Mouse (Mus musculus) embryonic facial prominence, embryonic 11.5 days (tissue): ENCODE measurements at regions not wholly inside any gene's neighbourhood (a gene's known extent, or its start where the extent isn't known, plus 50 kb on each side); places are given as distances from the start of the nearest gene placed in this dataset.

ENCODE experiments used
- ATAC-seq: fragments of 200-750 bp; cut with Nextera tagmentation; replicated peaks from 2 replicates; pipeline ENCODE4 v1.8.0; 2017; ENCODE audit warnings: low read depth; ENCODE audit not compliant: insufficient number of reproducible peaks, low FRiP score, low TSS enrichment
- DNase-seq: peaks from one replicate; pipeline ENCODE4 v3.0.0-alpha.2; 2015; ENCODE audit warnings: low spot score
- H3K27ac ChIP-seq: fragments of 300-500 bp; sonication (generic); replicated peaks from 2 replicates; pipeline ENCODE4 v1.5.1; 2014; ENCODE audit warnings: mild to moderate bottlenecking, low read depth, low read length, control low read depth
- H3K27me3 ChIP-seq: fragments of 300-500 bp; sonication (generic); 2 replicates; pipeline ENCODE4 v1.6.1; 2014; ENCODE audit warnings: mild to moderate bottlenecking, low read length, moderate library complexity, mixed read lengths; ENCODE audit not compliant: control insufficient read depth, insufficient read depth
- H3K36me3 ChIP-seq: fragments of 300-500 bp; sonication (generic); replicated peaks from 2 replicates; pipeline ENCODE4 v1.6.1; 2014; ENCODE audit warnings: low read depth, mild to moderate bottlenecking, low read length, moderate library complexity, mixed read lengths; ENCODE audit not compliant: control insufficient read depth, insufficient read depth
- H3K4me1 ChIP-seq: fragments of 300-500 bp; sonication (generic); 2 replicates; pipeline ENCODE4 v1.6.1; 2014; ENCODE audit warnings: low read length, mixed read lengths; ENCODE audit not compliant: control insufficient read depth, insufficient read depth
- H3K4me2 ChIP-seq: fragments of 300-500 bp; sonication (generic); 2 replicates; pipeline ENCODE4 v1.6.1; 2014; ENCODE audit warnings: low read depth, mild to moderate bottlenecking, control low read depth, low read length, moderate library complexity
- H3K4me3 ChIP-seq: fragments of 300-500 bp; sonication (generic); 2 replicates; pipeline ENCODE4 v1.5.1; 2014; ENCODE audit warnings: low read depth, low read length, control low read depth
- H3K9ac ChIP-seq: fragments of 300-500 bp; sonication (generic); replicated peaks from 2 replicates; pipeline ENCODE4 v1.6.1; 2014; ENCODE audit warnings: mild to moderate bottlenecking, control low read depth, low read length
- H3K9me3 ChIP-seq: fragments of 300-500 bp; sonication (generic); replicated peaks from 2 replicates; pipeline ENCODE4 v1.6.1; 2016; ENCODE audit warnings: mild to moderate bottlenecking, low read length, inconsistent platforms, mixed read lengths; ENCODE audit not compliant: control insufficient read depth
- WGBS: fragments of 180-500 bp; shearing (Covaris S2); extraction: QIAGEN DNeasy Blood & Tissue Kit; methylation state at CpG from one replicate; pipeline ENCODE4 v1.1.7; 2014; 5-methylcytosine and 5-hydroxymethylcytosine counted together

DNA sequence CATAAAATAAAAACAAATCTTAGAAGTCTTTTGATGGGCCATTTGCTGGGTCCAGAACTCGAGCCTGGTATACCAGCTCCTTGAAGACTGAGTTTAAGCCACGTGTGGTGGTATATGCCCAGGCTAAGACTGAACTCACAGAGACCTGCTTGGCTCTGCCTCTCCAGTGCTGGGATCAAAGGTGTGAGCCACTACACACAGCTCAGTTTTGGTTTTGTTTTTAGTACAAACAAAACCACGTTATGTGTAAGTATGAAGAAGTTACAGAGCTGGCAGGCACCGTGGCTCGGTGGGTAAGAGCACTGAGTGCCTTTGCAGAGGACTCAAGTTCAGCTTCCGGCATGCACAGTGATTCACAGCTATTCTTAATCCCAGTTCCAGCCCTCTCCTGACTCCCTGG lies 75.6 kb downstream of the Wdr5 start:
- no peak overlapping the region for H3K4me3 ChIP-seq
- WGBS = 78% methylated on average over 6 of the region's 6 CpGs
- ATAC-seq (no peak), DNase-seq (no peak)
- H3K9me3 ChIP-seq = no peaks in the 10 kb centered on the region
- no peaks in the 10 kb centered on the region for H3K36me3 ChIP-seq
- H3K27me3 ChIP-seq = no peaks in the 10 kb centered on the region
- H3K4me1 ChIP-seq = no peaks in the 10 kb centered on the region
- no peak overlapping the region for H3K9ac ChIP-seq
- H3K4me2 ChIP-seq = no peak overlapping the region
- no peak overlapping the region for H3K27ac ChIP-seq

DNA sequence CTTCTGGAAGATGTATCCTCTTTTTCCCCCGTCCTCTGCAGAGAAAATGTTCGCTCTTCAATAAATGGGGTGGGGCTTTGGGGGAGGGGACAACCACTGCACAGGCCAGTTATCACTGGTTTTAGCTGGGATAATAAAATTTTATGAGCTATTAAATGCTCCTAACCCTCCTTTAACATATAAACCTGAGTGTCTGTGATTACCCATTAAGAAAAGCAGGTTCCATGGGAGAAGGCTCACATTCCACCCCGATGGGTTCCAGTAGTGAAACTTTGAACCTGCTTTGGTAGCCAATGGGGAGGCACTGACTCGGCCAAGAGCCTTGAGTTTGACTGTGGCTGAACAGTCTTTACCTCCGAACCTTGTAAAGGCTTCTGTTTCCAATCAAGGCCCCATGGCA lies 76.7 kb downstream of the Wdr5 start:
- Histone ChIP-seq H3K4me2 (no peak overlapping the region), H3K4me3 (no peak overlapping the region), H3K36me3 (no peaks in the 10 kb centered on the region), H3K27ac (no peak overlapping the region), H3K27me3 (no peaks in the 10 kb centered on the region), H3K4me1 (no peaks in the 10 kb centered on the region), H3K9me3 (no peaks in the 10 kb centered on the region), H3K9ac (no peak overlapping the region)
- DNase-seq (no peak), ATAC-seq (no peak)
- 78% methylated on average over 5 of the region's 5 CpGs for WGBS

DNA sequence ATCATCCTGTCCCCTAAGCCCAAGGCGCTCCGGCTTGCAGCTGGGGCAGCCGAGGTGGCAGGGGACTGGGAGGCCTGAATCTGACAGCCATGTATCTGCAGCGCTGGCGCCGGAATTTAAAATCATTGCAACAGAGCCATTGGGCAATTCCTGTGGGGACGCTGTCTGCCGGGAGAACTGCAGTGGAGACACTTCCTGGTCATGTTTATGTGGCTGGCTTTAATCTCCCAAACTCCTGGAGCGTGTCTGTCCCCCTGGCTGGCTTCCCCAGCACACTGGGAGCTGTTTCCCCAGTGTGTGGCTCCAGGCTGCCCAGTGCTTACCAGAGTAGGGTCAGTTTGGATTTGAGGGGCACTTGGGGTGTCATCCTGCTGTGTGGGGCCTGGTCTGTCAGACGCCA lies 78.4 kb downstream of the Wdr5 start:
- H3K4me2 ChIP-seq = no peak overlapping the region
- ATAC-seq = no peak
- WGBS = 47% methylated on average over 10 of the region's 10 CpGs
- H3K9me3 ChIP-seq = no peaks in the 10 kb centered on the region
- DNase-seq = peak; percentile 8
- H3K27ac ChIP-seq = no peak overlapping the region
- no peak overlapping the region for H3K9ac ChIP-seq
- no peak overlapping the region for H3K4me3 ChIP-seq
- H3K4me1 ChIP-seq = no peaks in the 10 kb centered on the region
- no peaks in the 10 kb centered on the region for H3K36me3 ChIP-seq
- no peaks in the 10 kb centered on the region for H3K27me3 ChIP-seq

DNA sequence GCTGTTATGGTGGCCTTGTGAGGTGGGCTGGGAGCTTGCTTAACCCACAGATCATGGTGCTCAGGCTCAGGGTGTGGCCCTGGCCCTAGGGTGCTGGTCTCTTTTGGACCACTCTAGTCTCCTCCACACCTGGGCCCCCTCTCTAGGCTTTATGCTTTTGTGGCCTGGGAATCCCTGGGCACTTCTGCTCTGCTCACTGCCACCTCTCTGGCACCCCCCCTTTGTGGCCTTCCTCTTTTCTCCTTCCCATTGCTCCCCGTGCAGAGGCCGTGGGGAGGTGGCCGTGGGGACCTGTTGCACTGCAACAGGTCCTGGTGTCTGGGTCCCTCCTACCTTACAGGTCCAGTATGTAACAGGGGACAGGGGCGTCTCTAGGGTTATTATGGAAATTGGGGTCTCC lies 80.3 kb downstream of the Wdr5 start:
- Histone ChIP-seq H3K9me3 (no peaks in the 10 kb centered on the region), H3K27me3 (no peaks in the 10 kb centered on the region), H3K36me3 (no peaks in the 10 kb centered on the region), H3K4me2 (no peak overlapping the region), H3K9ac (no peak overlapping the region), H3K27ac (no peak overlapping the region), H3K4me1 (no peaks in the 10 kb centered on the region), H3K4me3 (no peak overlapping the region)
- DNase-seq (no peak), ATAC-seq (no peak)
- WGBS = 82% methylated on average over 4 of the region's 4 CpGs

DNA sequence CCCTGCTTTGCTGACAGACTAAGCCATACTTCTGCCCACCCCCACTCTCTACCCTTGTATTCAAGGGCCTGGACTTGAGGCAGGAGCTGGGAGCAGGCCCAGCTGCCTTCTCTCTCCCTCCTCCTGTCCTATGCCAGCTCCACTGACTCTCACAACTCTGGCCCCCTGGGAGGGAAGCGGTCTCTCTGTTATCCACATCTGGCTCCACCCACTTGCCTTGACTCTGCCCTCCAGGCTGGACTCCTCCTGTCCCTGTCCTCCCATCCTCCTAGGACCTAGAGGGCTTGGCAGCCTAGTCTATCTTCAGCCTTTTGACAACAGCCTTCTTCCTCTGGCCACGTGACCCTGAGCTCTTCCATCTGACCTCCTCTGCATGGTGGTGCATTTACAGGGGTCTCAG lies 80.0 kb upstream of the Rxra start:
- Histone ChIP-seq H3K9ac (no peak overlapping the region), H3K4me3 (no peak overlapping the region), H3K4me2 (no peak overlapping the region), H3K27me3 (no peaks in the 10 kb centered on the region), H3K4me1 (no peaks in the 10 kb centered on the region), H3K27ac (no peak overlapping the region), H3K9me3 (no peaks in the 10 kb centered on the region), H3K36me3 (no peaks in the 10 kb centered on the region)
- WGBS = 36% methylated on average over 2 of the region's 2 CpGs
- ATAC-seq = no peak
- no peak for DNase-seq

DNA sequence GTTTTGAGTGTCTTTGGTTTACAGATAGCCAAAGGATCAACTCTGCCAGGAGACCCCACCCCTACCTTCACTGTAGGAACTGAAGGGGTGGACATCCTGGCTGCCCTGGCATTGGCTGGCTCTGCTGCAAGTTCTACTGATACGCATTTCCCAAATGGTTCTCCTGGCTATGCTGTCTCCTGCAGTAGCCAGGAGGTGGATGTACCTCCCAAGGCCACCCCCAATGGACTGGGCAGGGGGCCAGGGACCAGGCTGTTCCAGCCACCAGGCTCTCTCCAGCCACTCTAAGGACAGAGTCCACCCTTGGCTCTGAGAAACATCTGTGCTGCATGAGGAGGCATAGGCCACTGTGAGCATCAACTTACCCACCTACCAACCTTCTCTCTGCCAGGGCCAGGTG lies 79.3 kb upstream of the Rxra start:
- WGBS = 83% methylated on average over 1 of the region's 1 CpGs
- Histone ChIP-seq H3K4me2 (no peak overlapping the region), H3K9me3 (no peaks in the 10 kb centered on the region), H3K9ac (no peak overlapping the region), H3K27me3 (no peaks in the 10 kb centered on the region), H3K27ac (no peak overlapping the region), H3K4me1 (no peaks in the 10 kb centered on the region), H3K36me3 (no peaks in the 10 kb centered on the region), H3K4me3 (no peak overlapping the region)
- DNase-seq (no peak), ATAC-seq (no peak)

DNA sequence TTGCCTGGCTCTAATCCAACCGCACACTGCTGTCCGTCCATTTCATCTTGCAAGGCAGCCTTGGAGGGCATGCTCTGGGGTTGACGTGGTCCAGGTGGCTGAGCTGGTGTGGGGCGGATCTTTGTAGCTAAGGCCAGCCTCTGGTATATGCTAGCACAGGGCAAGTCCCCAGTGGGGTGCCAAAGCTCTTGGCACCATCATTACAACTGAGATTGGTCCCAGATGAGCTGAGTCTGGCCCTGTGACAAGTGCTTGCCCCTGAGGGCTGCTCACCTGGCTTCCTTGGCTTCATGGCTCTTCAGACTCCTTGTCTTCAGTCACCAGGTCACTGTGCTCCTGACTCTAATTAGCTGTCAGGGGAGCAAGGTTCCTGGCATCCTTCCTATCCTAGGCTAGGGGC lies 78.3 kb upstream of the Rxra start:
- no peaks in the 10 kb centered on the region for H3K9me3 ChIP-seq
- H3K4me1 ChIP-seq = no peaks in the 10 kb centered on the region
- WGBS = 89% methylated on average over 4 of the region's 4 CpGs
- DNase-seq = no peak
- H3K9ac ChIP-seq = no peak overlapping the region
- no peak overlapping the region for H3K4me2 ChIP-seq
- no peak for ATAC-seq
- no peaks in the 10 kb centered on the region for H3K27me3 ChIP-seq
- H3K27ac ChIP-seq = no peak overlapping the region
- H3K4me3 ChIP-seq = no peak overlapping the region
- H3K36me3 ChIP-seq = no peaks in the 10 kb centered on the region

DNA sequence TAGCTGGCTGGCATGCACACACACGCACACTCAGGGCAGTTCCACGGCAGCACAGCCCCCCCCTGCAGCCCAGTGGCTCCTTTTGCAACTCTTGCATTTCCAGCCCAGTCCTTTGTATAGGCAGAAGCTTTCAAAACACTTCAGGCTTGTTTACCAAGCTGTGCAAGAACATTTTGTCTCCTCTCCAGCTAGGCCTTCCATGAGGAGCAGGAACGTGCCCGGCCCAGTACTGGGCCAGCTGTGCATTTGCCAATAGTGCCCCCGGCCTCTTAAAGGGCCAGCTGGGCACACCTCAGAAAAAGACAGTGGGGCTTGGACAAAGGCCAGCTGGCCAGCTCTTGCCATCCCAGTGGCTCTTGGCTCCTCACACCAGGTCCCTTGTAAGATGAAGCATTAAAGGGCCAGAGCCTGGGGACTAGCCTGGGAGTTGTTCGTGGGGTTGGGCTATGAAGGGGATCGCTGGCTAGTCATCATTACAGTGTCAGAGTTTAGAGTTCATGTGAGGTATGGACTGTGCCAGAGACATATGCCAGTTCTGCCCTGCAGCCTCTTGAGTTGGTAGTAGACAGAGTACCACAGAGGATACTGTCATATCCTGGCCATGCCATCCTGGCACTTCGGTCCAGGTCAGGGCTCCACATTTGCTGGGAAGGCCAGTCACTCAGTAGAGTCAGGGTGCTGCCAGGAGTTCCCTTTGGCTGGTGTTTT lies 77.0 kb upstream of the Rxra start:
- 85% methylated on average over 8 of the region's 8 CpGs for WGBS
- no peaks in the 10 kb centered on the region for H3K4me1 ChIP-seq
- ATAC-seq (no peak), DNase-seq (no peak)
- no peak overlapping the region for H3K9ac ChIP-seq
- no peak overlapping the region for H3K4me3 ChIP-seq
- H3K4me2 ChIP-seq = no peak overlapping the region
- H3K27ac ChIP-seq = no peak overlapping the region
- H3K36me3 ChIP-seq = no peaks in the 10 kb centered on the region
- no peaks in the 10 kb centered on the region for H3K9me3 ChIP-seq
- no peaks in the 10 kb centered on the region for H3K27me3 ChIP-seq
